Mouse (Mus musculus) heart, embryonic 11.5 days (tissue): ENCODE results near the gene Capzb. TPM values are rescaled to one million over a fixed set of nuclear protein-coding genes. Genes with fewer than 3 reads are reported as not detected.

Experiments used
- ATAC-seq: fragments of 200-750 bp; cut with Nextera tagmentation; replicated peaks from 2 replicates; pipeline ENCODE4 v1.8.0; 2017; ENCODE audit warnings: moderate library complexity; ENCODE audit not compliant: insufficient number of reproducible peaks, low FRiP score, low TSS enrichment
- H3K27ac ChIP-seq: fragments of 300-500 bp; sonication (generic); 2 replicates; pipeline ENCODE4 v1.5.1; 2014; ENCODE audit warnings: mild to moderate bottlenecking, low read depth, low read length
- H3K27me3 ChIP-seq: fragments of 300-500 bp; sonication (generic); 2 replicates; pipeline ENCODE4 v1.6.1; 2014; ENCODE audit warnings: mild to moderate bottlenecking, low read length, mixed read lengths; ENCODE audit not compliant: control insufficient read depth, insufficient read depth
- H3K36me3 ChIP-seq: fragments of 300-500 bp; sonication (generic); 2 replicates; pipeline ENCODE4 v1.6.1; 2014; ENCODE audit warnings: mild to moderate bottlenecking, low read length, moderate library complexity, mixed read lengths; ENCODE audit not compliant: control insufficient read depth, insufficient read depth
- H3K4me1 ChIP-seq: fragments of 300-500 bp; sonication (generic); 2 replicates; pipeline ENCODE4 v1.6.1; 2014; ENCODE audit warnings: low read length; ENCODE audit not compliant: control insufficient read depth, insufficient read depth
- H3K4me2 ChIP-seq: fragments of 300-500 bp; sonication (generic); 2 replicates; pipeline ENCODE4 v1.6.1; 2014; ENCODE audit warnings: mild to moderate bottlenecking, moderate library complexity
- H3K4me3 ChIP-seq: fragments of 300-500 bp; sonication (generic); 2 replicates; pipeline ENCODE4 v1.5.1; 2014; ENCODE audit warnings: low read depth, low read length
- H3K9ac ChIP-seq: fragments of 300-500 bp; sonication (generic); 2 replicates; pipeline ENCODE4 v1.6.1; 2014; ENCODE audit warnings: mild to moderate bottlenecking, low read depth, low read length, moderate library complexity
- H3K9me3 ChIP-seq: fragments of 300-500 bp; sonication (generic); replicated peaks from 2 replicates; pipeline ENCODE4 v1.6.1; 2016; ENCODE audit warnings: low read length; ENCODE audit not compliant: control insufficient read depth
- WGBS: fragments of 180-500 bp; shearing (Covaris S2); extraction: QIAGEN DNeasy Blood & Tissue Kit; methylation state at CpG from one replicate; pipeline ENCODE4 v1.1.7; 2014; ENCODE audit not compliant: insufficient replicate concordance; 5-methylcytosine and 5-hydroxymethylcytosine counted together
- polyA plus RNA-seq: library from polyadenylated mRNA; unstranded; fragments of >200 nt; fragmentation: Nextera tagmentation; extraction: Ambion mirVana; gene quantifications from 2 replicates; pipeline ENCODE4 v1.2.1, GENCODE M21; 2014

Gene Capzb
- polyA plus RNA-seq, 1 experiment from 2014 or later: 319 TPM

DNA sequence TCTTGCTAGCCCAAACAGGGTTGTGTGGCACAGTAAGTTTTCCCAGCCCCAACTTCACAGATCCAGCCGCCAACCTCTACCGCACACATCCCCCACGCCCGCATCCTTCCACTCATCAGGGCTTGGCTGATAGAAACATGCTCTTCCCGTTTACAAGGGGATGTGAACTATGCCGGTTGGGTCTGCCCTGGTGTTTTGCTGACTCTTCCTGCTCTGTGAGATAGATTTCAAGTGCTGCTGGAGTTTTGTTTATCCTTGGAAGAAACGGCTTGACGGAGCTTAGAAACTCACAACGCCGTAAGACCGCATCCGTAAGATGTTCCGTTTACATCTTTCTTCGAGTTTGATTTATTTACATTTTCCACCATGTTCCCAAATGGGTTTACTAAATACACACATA lies 34.3 kb upstream of the Capzb start:
- Histone ChIP-seq H3K27ac (no peak overlapping the region), H3K4me1 (no peaks in the 10 kb centered on the region), H3K4me2 (no peak overlapping the region), H3K9me3 (no peaks in the 10 kb centered on the region), H3K27me3 (no peaks in the 10 kb centered on the region), H3K9ac (no peak overlapping the region), H3K4me3 (no peak overlapping the region), H3K36me3 (no peaks in the 10 kb centered on the region)
- WGBS: 74% methylated on average over 14 of the region's 14 CpGs
- no peak for ATAC-seq

DNA sequence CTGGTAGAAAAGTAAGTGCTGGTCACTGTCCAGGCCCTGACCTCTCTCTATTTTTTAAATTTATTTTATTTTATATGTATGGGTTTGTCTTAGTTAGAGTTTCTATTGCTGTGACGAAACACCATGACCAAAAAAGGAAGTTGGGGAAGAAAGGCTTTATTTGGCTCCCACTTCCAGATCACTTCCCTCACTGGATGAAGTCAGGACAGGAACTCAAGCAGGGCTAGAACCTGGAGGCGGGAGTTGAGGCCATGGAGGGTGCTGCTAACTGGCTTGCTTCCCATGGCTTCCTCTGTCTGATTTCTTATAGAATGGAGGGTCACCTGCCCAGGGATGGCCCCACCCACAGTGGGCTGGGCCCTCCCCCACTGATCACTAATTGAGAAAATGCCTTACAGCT lies 31.6 kb upstream of the Capzb start:
- ATAC-seq: no peak
- no peaks in the 10 kb centered on the region for H3K36me3 ChIP-seq
- H3K27ac ChIP-seq: no peak overlapping the region
- 62% methylated on average over 2 of the region's 2 CpGs for WGBS
- no peaks in the 10 kb centered on the region for H3K4me1 ChIP-seq
- no peaks in the 10 kb centered on the region for H3K9me3 ChIP-seq
- H3K4me2 ChIP-seq: no peak overlapping the region
- no peaks in the 10 kb centered on the region for H3K27me3 ChIP-seq
- H3K4me3 ChIP-seq: no peak overlapping the region
- no peak overlapping the region for H3K9ac ChIP-seq

DNA sequence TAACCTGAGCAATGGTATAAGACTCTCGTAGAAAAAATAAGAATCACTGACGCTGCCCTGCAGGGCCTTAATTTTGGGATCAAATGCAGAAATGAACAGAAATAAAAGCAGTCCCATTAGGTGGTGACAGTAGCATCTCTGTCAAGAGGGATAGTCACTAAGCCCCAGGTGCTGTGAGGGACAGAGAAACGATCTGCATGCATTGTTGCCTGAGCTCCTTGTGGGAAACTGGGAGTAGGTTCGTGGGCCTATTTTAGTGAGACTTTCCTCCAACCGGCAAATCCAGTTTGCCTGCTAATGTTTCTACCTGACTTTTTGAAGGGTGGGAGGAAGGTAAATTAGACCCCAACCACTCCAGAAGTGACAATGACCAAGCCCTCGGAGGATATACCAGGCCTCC lies 28.6 kb upstream of the Capzb start:
- no peaks in the 10 kb centered on the region for H3K27me3 ChIP-seq
- H3K36me3 ChIP-seq: no peaks in the 10 kb centered on the region
- WGBS: 81% methylated on average over 6 of the region's 6 CpGs

DNA sequence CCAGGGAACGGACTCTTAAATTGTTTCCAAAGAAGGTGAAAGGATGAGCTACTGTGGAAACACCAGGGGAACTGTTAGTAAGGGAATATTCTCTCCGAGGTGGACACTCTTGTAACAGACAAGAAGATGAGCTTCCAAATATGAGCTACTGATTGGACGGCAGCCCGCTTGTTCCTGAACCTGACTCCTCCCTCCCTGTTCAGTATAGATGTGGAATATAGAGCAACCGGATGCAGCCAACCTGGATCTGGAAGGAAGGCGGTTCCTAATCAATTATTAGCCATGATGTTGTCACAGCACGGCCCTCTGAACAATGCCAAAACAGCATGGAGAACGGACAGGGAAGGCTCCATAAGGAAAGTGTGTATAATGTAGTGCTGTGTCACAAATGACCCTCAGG lies 27.4 kb upstream of the Capzb start:
- 82% methylated on average over 8 of the region's 8 CpGs for WGBS
- H3K4me1 ChIP-seq: no peaks in the 10 kb centered on the region
- no peaks in the 10 kb centered on the region for H3K27me3 ChIP-seq
- no peak overlapping the region for H3K9ac ChIP-seq
- H3K4me2 ChIP-seq: no peak overlapping the region
- no peak overlapping the region for H3K27ac ChIP-seq
- no peak for ATAC-seq
- no peaks in the 10 kb centered on the region for H3K36me3 ChIP-seq
- H3K9me3 ChIP-seq: no peaks in the 10 kb centered on the region
- no peak overlapping the region for H3K4me3 ChIP-seq

More for the DNA sequence above, 28.6 kb upstream of the Capzb start:
- no peaks in the 10 kb centered on the region for H3K4me1 ChIP-seq
- no peak for ATAC-seq
- no peak overlapping the region for H3K9ac ChIP-seq
- no peaks in the 10 kb centered on the region for H3K9me3 ChIP-seq
- no peak overlapping the region for H3K27ac ChIP-seq
- H3K4me2 ChIP-seq: no peak overlapping the region
- H3K4me3 ChIP-seq: no peak overlapping the region

DNA sequence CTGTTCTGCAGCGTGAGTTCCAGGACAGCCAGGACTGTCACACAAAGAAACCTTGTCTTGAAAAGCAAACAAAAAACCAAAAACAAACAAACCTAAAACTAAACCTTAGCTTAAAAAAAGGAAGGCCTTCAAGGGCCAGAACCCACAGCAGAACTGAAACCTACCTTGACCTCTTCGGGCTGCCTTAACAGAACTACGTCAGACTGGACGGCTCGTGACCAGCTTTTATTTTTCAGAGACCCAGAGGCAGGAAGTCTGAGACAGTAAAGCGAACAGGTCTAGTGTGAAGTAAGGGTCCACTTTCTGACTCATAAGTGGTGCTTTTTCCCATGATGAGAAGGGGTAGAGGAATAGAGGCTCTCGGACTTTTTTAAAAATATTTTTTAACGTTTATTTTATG lies 26.5 kb upstream of the Capzb start:
- H3K27ac ChIP-seq: no peak overlapping the region
- no peaks in the 10 kb centered on the region for H3K27me3 ChIP-seq
- no peak overlapping the region for H3K4me3 ChIP-seq
- WGBS: 80% methylated on average over 8 of the region's 8 CpGs
- no peak overlapping the region for H3K9ac ChIP-seq
- ATAC-seq: no peak
- no peaks in the 10 kb centered on the region for H3K36me3 ChIP-seq
- no peak overlapping the region for H3K4me2 ChIP-seq
- H3K9me3 ChIP-seq: no peaks in the 10 kb centered on the region
- no peaks in the 10 kb centered on the region for H3K4me1 ChIP-seq

DNA sequence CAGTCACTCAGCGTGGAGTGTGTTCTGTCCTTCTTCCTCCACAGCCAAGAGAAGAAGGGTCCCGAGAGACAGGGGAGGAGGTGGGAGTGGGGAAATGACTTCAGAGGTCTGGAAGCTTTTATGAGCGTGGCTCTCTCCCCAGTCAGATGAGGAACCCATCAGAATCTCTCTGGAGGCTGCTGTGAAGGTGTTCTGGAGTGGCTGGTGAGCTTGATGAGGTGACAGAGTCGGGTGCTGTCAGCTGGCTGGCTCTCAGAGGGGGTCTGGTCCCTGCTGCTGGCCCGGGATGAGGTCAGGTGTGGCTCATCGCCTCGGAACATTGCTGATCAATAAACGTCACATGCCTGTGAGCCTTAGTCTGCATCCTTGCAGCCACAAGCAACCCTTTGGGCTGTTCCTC lies 25.6 kb upstream of the Capzb start:
- ATAC-seq: no peak
- H3K27ac ChIP-seq: no peak overlapping the region
- 51% methylated on average over 8 of the region's 8 CpGs for WGBS

GRCm38 (mm10) chr4:139168985-139169747 lies 23.5 kb upstream of the Capzb start:
- no peaks in the 10 kb centered on the region for H3K9me3 ChIP-seq
- ATAC-seq: no peak
- WGBS: 72% methylated on average over 15 of the region's 15 CpGs
- no peaks in the 10 kb centered on the region for H3K27me3 ChIP-seq
- H3K36me3 ChIP-seq: no peaks in the 10 kb centered on the region
- no peak overlapping the region for H3K4me2 ChIP-seq
- H3K4me1 ChIP-seq: no peaks in the 10 kb centered on the region
- H3K27ac ChIP-seq: no peak overlapping the region
- H3K9ac ChIP-seq: no peak overlapping the region
- H3K4me3 ChIP-seq: no peak overlapping the region

More for the DNA sequence above, 25.6 kb upstream of the Capzb start:
- H3K4me3 ChIP-seq: no peak overlapping the region
- H3K9me3 ChIP-seq: no peaks in the 10 kb centered on the region
- H3K4me1 ChIP-seq: no peaks in the 10 kb centered on the region
- H3K27me3 ChIP-seq: no peaks in the 10 kb centered on the region
- H3K4me2 ChIP-seq: no peak overlapping the region
- no peaks in the 10 kb centered on the region for H3K36me3 ChIP-seq
- no peak overlapping the region for H3K9ac ChIP-seq

GRCm38 (mm10) chr4:139169748-139170279 lies 22.9 kb upstream of the Capzb start:
- no peaks in the 10 kb centered on the region for H3K27me3 ChIP-seq
- H3K4me1 ChIP-seq: no peaks in the 10 kb centered on the region
- H3K4me3 ChIP-seq: no peak overlapping the region
- no peak for ATAC-seq
- no peak overlapping the region for H3K27ac ChIP-seq
- WGBS: 82% methylated on average over 12 of the region's 12 CpGs
- no peak overlapping the region for H3K4me2 ChIP-seq
- H3K36me3 ChIP-seq: no peaks in the 10 kb centered on the region
- H3K9me3 ChIP-seq: no peaks in the 10 kb centered on the region
- no peak overlapping the region for H3K9ac ChIP-seq
